Mouse (Mus musculus): ENCODE measurements around the gene Bmp7.

The Bmp7 gene

GRCm38 (mm10) chr2:172940003-172940798 is at the start of gene Bmp7:
TSS of gene Bmp7 (minus strand) at chr2:172940321.
- DNase-seq (ENCODE audit: low spot score) = peak; percentile 63

DNA sequence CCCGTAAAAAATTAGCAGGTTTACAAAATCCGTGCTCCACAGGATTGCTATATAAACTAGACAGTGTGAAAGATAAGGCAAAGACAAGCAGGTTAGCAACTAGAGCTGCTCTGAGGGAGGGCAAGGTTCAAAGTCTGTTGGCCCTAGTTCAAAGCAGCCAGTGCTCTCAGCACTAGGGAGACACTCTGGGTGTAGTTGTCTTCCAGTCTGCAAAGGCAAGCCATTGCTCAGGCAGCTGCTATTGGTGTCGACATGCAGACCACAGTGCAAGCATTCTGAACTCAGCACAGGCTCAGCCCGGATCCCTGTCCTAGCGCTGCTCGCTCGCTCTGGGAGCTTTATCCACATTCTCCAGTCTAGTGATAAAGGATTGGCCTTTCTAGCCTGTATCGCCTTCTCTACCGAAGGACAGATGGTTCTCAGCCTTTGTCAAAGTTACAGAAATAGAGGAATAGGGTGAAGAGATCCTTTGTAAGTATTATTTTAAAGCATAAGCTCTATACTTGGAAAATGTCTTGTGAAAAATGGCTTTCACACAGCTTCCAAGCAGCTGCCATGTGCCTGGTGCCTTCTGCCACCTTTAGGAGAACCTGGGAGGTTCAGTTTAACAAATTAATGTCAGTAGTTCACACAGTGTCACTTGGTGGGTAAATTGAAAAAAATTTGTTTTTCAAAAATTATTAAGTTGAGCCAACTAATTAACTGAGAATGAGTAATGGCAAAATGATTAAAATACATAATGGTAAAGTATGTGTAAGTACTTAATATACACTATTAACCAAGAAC is 42.8 kb upstream of the Bmp7 start:
- no peak for DNase-seq (ENCODE audit: low spot score)

DNA sequence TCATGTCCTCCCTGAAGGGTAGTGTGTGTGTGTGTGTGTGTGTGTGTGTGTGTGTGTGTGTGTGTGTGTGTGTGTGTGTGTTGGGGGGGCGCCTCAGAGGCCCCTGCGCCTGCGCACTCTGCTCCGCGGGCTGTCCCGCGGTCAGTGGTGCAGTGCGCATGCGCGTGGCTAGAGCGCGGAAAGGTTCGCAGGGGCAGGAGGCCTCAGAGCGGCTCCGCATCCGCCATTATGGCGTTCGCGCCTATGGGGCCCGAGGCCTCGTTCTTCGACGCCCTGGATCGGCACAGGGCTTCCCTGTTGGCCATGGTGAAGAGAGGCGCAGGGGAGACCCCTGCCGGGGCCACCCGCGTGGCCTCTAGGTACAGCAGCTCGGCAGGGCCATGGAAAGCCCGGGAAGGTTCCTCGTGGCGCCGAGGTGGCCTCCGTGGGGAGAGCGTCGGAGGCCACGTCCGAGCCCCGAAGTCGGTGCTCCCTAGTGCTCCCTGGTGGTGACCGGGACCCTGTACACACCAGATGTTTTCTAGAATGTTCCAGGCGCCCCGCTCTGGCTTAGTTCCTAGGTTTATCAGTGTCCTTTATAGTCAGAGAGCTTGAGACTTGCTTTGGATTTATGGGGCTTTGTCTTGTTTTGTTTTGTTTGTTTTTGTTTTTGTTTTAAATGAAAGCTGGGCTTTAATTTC is 39.7 kb upstream of the Bmp7 start:
- no peak for DNase-seq (ENCODE audit: low spot score)

- no peak for DNase-seq (ENCODE audit: low spot score)
Observed at GRCm38 (mm10) chr2:172978131-172978633, 38.1 kb upstream of the Bmp7 start.

- DNase-seq (ENCODE audit: low spot score) = no peak
Observed at GRCm38 (mm10) chr2:172977409-172978130, 37.4 kb upstream of the Bmp7 start, which contains the start of gene Spo11. TSS of gene Spo11 (plus strand) at chr2:172977700.

GRCm38 (mm10) chr2:172976661-172977238 is 36.6 kb upstream of the Bmp7 start:
- DNase-seq (ENCODE audit: low spot score) = no peak

DNA sequence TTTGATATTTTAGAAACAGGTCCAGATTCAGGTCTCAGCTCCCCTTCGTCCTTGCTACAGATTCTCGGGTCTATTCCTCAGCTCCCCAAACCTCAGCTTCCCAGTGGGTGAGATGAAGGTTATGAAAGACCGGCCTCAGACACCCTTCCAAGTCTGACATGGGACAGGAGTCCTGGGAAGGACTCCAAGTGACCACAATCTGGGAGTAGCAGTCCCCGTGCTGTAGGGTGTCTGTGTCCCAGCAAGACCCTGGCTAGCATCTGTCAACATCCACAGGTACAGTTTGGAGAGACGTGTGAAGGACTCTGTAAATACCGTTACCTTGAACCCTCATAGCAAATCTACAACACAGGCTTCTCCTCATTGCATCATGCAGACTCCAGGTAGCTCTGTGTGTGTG is 35.0 kb upstream of the Bmp7 start:
- no peak for DNase-seq (ENCODE audit: low spot score)

GRCm38 (mm10) chr2:172974701-172975100 is 34.6 kb upstream of the Bmp7 start:
- no peak for DNase-seq (ENCODE audit: low spot score)

DNA sequence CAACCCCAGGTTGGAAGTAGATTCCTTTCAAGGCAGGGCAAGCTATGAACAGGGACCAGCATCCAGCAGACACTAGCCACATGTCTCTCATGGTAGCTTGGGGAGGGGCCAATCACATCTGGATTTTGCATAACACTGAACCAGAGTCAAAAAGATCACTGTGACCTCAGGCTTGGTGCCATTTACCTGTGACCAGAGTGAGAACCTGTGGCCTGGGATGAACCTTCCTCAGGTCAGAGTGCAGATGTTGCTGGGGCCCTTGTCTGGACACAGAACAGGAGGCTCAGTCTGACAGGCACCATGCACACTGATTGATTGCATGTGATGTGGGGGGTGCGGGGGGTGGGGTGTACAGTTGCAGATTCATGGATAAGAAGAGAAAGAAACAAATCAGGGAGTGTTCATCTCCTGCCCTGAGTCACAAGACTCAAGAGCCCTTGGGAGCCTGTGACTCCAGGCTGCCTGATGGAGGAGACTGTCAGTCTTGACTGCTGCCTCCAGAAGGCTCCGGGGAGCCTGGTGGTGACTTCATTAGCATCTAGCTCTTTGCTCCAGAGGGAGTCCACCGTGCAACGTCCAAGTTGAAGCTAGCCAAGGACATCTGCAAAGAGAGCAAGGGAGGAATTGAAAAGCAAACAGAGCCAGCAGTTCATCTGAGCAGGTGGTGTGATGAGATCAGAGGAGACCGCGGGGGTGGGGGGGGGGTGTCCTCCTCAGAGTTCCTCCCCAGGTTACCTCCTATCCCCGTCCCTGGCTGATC is 33.9 kb upstream of the Bmp7 start:
- DNase-seq (ENCODE audit: low spot score) = no peak

GRCm38 (mm10) chr2:172971865-172972264 is 31.7 kb upstream of the Bmp7 start:
- no peak for DNase-seq (ENCODE audit: low spot score)

DNA sequence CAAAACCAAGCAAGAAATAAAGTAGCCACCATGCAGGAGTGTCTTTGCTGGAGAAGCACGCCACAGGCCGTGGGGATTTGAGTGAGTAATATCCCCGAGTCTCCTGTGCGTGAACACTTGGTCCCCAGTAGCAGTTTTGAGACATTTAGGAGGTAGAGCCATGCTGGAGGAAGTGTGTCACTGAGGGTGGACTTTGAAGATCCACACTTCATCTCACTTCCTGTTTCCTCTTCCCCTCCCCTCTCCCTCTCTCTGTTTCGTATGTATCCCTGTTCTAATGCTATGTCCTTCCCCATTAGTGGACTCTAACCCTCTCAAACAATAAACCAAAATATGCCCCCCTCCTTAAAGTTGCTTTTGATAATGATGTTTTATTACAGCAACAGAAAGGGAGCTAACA is 26.4 kb upstream of the Bmp7 start:
- no peak for DNase-seq (ENCODE audit: low spot score)

DNA sequence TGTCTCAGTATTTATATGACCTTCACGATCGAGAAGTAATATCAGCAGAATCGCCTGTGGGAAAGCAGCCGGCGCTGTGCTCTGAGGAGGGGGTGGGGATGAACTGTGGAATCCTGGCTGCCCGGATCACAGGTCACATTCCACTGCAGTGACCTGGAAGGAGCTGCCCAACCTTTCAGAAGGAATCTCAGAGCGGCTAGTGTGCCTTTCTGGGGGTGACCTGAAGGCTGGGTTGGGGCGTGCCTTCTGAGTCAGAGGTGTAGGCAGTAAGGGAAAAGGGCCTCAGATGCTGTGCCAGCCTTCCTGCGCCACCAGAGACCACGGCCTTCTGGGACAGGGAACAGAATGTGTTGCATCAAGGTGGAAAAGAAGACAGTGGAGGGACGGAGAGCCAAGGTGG is 25.1 kb upstream of the Bmp7 start:
- DNase-seq (ENCODE audit: low spot score) = peak; percentile 22

DNA sequence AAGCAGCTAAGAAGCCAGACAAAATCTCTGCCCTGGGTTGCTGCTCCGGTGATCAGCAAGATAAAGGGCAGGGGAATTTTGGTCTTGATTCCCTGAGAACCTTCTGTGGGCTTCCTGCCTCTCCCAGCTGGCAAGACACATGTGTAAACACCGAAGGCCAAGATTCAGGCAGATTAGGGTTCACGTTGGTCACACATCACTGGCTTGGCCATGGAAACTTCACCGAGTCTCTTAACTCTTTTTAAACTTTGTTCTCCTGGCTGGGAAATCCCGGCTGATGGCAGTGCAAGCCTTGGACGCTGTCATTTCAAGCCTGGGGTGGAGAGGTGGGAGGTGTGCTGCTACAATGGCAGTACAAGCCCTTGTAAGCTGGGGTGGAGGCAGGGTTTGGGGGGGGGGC is 21.1 kb upstream of the Bmp7 start:
- no peak for DNase-seq (ENCODE audit: low spot score)

DNA sequence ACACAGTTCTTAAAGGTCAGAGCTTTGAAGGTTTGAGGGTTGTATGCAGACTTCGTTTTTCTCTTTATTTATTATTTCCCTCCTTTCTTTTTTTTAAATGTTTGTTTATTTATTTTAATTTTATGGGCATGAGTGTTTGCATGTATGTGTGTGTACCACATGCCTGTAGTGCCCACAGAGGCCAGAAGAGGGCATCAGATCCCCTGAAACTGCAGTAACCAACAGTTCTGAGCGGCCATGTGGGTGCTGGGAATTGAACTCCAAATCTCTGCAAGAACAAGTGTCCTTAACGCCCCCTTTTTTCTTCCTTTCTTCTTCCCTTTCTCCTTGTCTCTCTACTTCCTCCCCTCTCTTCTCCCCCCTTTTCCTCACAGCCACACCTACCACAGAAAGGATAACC is 20.2 kb upstream of the Bmp7 start:
- DNase-seq (ENCODE audit: low spot score) = no peak

- DNase-seq (ENCODE audit: low spot score) = no peak
Observed at GRCm38 (mm10) chr2:172959006-172959768, 19.1 kb upstream of the Bmp7 start.

DNA sequence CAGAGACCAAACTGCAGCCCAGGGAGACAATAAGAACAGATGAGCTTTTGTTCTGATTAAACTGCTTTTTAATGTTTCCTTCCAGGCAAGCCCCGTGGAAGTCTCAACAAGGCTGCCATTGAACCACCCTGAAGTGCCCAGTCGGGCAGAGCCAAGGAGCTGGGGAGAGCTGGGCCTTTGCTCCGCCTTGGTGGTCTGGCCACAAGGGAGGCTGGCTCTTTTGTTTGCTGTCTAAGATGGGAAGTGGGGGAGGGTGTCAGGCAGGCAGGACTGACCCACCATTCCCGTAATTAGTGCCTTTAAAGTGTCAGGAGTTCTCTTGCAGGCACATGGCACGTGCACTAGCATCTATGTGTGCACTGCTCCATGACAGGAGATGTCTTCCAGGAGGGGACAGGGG is 18.5 kb upstream of the Bmp7 start:
- DNase-seq (ENCODE audit: low spot score) = no peak

DNA sequence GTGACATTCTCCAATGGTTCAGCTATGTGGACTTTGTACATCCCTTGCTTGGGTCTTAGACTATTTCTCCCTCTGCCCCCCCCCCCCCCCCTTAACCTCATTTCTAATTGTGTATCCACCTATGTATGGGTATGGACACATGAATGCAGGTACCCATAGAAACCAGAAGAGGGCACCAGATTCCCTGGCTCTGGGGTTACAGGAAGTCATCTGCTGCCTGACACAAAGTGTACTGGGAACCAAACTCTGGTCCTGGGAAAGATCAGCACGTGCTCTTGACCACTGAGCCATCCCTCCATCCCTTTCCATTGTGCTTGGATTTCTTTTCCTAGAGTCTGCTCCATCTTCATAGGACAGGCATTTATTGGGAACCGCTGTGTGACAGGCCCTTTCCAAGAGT is 11.9 kb upstream of the Bmp7 start:
- DNase-seq (ENCODE audit: low spot score) = no peak

DNA sequence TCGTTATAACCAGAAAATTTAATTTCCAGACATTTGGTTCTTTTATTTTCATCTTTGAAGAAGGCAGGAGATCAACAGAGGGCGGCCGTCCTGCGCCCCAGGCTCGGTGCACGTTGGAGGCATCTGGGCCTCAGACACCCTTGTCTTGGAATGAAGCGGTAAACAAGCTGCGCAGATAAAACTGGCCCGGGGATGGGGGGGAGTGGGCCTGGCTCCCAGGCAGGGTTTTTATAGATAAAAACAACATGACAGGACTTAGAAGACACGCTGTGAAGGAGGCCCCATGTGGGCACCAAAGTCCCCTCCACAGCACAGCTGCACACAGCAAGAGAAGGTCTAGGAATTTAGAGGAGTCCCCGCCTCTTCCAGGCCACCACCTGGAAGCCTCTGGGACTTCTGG is 10.6 kb upstream of the Bmp7 start:
- no peak for DNase-seq (ENCODE audit: low spot score)

GRCm38 (mm10) chr2:172950119-172950676 is 10.1 kb upstream of the Bmp7 start:
- no peak for DNase-seq (ENCODE audit: low spot score)

DNA sequence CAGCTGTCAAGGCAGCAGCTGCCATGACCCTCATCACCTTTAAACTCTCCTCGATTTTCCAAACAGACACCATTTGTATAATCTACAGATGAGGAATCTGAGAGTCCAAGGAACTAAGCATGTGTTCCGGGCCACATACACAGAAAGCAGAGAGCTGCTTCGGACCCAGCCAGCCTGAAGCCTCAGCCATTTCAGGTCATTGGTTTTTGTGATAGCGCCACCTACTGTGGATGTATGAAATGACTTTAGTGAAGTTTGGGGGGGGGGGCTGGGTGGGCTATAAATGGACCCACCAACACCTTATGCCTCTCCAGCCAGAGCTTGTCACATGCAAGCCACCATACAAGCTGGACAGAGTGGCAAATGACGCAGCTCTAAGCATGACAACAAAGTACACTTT is 8.9 kb upstream of the Bmp7 start:
- DNase-seq (ENCODE audit: low spot score) = no peak

Measured in urinary bladder, postnatal 25 days (tissue).